Mouse (Mus musculus): ENCODE results near the gene Plvap. TPM values are rescaled to one million over a fixed set of nuclear protein-coding genes. Genes with fewer than 3 reads are reported as not detected.
"Not testable (repeated sequence)": the region's sequence is repeated elsewhere in the genome, so short reads cannot be mapped to it uniquely, and the experiment has no call there.

The Plvap gene
- total RNA-seq, 2 experiments from 2014 or later: 6.3 to 6.7 TPM

GRCm38 (mm10) chr8:71526272-71526671 is 14.7 kb upstream of the Plvap start:
- DNase-seq: no peak

GRCm38 (mm10) chr8:71525226-71526050 is 13.9 kb upstream of the Plvap start, which contains the start of gene Ccdc194:
Gene Ccdc194 (minus strand): TSS chr8:71525711.
- no peak for DNase-seq

GRCm38 (mm10) chr8:71521634-71522033 is 10.1 kb upstream of the Plvap start:
- peak; percentile 86 to 88 for DNase-seq

DNA sequence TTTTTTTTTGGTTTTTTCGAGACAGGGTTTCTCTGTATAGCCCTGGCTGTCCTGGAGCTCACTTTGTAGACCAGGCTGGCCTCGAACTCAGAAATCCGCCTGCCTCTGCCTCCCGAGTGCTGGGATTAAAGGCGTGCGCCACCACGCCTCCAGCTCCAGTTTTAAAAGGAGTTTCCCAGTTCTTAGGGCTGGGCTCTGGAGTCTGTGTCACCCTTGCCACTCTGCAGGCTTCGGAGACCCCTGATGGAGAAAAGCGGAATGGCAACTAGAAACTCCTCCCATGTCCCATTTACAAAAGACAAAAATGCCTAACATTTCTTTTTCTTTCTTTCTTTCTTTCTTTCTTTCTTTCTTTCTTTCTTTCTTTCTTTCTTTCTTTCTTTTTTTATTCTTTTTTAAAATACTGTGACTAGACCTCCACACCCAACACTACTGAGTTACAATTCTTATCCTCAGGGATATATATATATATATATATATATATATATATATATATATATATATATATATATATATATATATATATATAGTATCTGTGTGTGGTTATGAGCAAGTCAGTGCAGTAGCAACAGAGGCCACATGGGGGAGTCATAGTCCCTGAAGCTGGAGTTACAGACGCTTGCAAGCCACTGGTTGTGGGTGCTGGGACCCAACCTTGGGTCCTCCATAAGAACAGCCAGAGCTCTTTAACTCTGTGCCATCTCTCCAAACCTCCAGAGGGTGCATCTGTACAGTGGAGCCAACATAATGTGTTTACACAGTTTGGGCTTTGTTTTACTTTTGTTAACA is 7.7 kb upstream of the Plvap start:
- DNase-seq: not testable (repeated sequence)

- no peak for DNase-seq
Observed at GRCm38 (mm10) chr8:71516786-71517185, 5.2 kb upstream of the Plvap start.

DNA sequence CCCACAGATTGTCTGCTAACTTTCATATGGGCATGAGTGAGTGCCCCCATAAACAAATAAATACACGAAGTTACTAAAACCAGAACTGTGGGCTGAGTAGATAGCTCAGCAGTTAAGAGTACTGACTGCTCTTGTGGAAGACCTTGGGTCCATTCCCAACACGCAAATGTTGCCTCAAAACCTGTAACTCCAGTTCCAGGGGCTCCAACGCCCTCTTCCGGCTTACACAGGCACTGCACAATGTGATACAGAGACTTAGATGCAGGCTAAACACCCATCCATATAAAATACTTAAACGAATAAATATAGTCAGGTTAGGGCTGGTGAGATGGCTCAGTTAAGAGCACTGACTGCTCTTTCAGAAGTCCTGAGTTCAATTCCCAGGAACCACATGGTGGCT is 3.5 kb upstream of the Plvap start:
- DNase-seq: no peak

DNA sequence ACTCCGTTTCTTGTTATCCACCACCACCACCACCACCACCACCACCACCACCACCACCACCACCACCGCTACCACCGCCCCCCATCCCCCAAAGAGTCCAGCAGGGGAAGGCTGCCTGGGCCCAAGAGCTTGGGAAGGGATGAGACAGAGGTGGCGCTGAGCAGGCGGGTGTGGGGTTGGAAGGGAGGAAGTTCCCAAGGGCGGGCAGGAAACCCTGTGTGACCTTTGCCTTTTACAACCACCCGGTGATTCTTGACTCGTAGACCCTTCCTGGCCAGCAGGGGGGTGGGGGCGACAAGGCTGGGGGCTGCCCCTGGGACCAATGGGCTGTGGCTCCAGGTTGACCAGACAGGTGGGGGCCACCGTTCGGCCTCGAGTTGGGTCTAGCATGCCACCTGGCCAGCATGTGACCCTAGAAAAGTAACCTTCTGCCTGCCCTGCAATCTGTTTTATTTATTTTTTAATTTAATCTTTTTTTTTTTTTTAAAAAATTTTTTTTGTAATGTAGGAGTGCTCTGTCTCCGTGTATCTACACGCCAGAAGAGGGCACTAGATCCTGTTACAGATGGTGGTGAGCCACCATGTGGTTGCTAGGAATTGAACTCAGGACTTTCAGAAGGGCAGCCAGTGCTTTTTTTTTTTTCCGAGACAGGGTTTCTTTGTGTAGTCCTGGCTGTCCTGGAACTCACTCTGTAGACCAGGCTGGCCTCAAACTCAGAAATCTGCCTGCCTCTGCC is 1.6 kb upstream of the Plvap start:
- DNase-seq: no peak

GRCm38 (mm10) chr8:71509316-71509715 is 2.2 kb downstream of the Plvap start:
- no peak for DNase-seq

DNA sequence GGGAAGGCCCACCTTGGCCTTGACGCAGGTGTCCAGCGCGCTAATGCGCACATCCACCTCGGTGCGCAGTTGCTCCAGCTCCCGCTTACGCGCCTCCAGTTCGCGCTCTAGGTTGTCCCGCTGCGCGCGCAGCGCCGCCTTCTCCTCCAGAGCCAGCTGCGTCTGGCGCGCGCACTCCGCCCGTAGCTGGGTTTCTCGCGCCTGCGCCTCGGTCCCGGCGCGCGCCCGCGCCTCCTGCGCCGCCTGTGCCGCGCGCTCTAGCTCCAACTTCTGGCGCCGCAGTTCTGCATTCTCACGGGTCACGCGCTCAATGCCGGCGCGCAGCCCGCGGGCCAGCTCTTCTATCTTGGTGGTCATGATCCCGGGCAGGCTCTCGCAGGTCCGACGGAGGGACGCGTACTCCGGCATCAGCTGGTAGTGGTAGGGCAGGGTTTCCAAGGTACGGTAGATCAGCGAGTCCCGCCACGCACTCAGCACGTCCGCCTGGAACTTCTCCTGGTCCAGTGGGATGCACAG is 3.9 kb downstream of the Plvap start:
- peak; percentile 74 to 79 for DNase-seq

GRCm38 (mm10) chr8:71505979-71506378 is 5.6 kb downstream of the Plvap start:
- DNase-seq: no peak

GRCm38 (mm10) chr8:71505326-71505725 is 6.2 kb downstream of the Plvap start:
- DNase-seq: no peak

DNA sequence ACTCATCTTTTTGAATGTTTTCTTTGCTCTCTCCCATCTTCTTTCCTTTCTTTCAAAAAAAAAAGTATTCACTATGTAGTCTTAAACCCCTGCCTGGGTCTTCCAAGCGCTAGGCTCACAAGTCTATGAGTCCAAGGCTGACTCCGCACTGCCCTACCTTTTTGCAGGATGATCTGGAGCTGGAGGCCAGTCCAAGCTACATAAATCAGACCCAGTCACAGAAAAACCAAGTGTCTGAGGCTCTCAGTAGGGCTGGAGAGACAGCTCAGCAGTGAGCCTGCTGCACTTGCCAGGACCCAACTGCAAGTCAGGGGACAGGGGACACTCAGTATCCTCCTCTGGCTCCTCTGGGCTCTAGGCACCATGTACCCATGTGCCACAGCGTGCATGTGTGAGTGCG is 7.2 kb downstream of the Plvap start:
- DNase-seq: no peak

GRCm38 (mm10) chr8:71498816-71499690 is 12.5 kb downstream of the Plvap start:
- no peak for DNase-seq

- DNase-seq: no peak
Observed at GRCm38 (mm10) chr8:71497881-71498501, 13.6 kb downstream of the Plvap start.

DNA sequence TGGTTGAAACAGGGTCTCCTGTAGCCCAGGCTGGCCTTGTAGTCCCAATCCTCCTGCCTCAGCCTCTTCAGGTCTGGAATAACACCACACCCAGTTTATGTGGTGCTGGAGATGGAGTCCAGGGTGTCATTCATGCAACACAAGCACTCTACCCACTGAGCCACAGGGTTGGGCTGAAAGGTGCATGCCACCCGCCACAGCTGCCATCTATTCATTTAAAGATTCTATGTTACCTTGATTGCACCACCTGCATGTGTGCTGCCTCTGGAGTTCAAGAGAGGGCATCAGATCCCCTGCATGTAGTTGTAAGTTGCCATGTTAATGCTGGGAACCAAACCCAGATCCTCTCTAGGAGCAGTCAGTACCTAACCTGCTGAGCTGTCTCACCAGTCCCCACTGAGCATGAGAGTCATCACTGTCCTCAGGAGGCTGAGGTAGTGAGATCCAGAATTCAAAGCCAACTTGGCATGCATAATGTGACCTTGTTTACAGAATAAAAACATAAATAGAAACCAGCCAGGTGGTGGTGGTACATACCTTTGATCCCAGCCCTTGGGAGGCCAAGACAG is 14.4 kb downstream of the Plvap start:
- no peak for DNase-seq

GRCm38 (mm10) chr8:71496481-71496880 is 15.1 kb downstream of the Plvap start:
- no peak for DNase-seq

DNA sequence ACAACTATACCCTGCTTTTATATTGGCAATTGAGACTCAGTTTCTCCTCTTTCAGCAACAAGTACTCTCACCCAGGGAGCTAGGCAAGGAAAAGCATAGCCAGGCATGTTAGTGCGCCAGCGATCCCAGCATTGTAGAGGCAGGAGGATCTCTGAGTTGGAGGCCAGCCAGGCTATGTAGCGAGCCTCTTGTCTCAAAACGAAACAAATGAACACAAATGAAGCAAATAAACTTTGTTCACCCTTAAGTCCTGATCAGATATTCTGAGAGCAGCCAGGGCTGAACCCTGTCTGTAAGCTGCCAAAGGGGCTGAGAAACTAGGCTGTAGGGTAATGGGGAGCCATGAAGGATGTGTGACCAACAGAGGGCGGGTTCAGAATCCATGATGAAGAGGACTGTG is 15.7 kb downstream of the Plvap start:
- DNase-seq: no peak

DNA sequence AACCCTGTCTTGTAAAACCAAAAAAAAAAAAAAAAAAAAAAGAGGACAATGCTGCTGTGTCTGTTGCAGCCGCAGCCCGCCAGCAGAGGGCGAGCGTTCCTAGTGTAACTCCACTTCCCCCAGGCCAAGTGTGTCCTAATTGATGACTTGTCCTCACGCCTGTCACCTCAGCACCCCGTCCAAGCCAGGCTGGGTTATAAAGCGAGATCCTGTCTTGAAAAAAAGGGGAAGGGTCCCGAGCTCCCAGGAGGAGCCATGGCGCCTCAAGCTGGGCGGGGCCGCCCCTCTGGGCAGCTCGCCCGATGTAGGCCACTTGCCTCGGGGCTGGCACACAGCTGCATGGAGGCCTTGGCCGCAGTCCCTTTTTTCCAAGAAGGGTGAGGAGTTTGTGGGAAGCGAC is 16.5 kb downstream of the Plvap start:
- peak; percentile 75 to 79 for DNase-seq

DNA sequence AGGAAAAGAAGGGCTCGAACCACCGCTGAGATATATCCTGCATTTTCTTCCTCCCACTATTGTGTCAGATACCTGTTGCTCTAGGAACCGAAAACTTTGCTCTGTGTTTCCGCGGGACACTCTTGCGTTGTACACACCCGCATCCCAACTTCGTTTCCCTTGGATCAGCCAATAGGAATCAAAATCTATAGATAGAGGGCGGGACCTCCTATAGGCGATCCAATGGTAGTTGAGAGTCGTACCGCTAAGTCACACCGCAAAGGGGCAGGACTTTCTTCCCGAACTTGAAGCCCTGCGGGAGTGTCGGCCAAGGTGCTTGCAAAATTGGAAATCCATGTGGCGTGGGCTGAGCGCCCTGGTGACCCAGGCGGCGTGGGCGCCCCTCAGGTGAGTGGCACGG is 23.1 kb downstream of the Plvap start:
- DNase-seq: peak; percentile 78 to 83

- DNase-seq: peak; percentile 78 to 83
Observed at GRCm38 (mm10) chr8:71487691-71488445, 23.7 kb downstream of the Plvap start, which contains the start of gene Gtpbp3. Gene Gtpbp3 (plus strand): TSS chr8:71488103.
